Mouse (Mus musculus): ENCODE results near the gene Atoh8. TPM values are rescaled to one million over a fixed set of nuclear protein-coding genes. Genes with fewer than 3 reads are reported as not detected.
A peak's percentile ranks its signal among the peaks of the same experiment; 100 is the strongest.

Gene Atoh8
- polyA plus RNA-seq, 1 experiment from 2014 or later, result 9.6 TPM

DNA sequence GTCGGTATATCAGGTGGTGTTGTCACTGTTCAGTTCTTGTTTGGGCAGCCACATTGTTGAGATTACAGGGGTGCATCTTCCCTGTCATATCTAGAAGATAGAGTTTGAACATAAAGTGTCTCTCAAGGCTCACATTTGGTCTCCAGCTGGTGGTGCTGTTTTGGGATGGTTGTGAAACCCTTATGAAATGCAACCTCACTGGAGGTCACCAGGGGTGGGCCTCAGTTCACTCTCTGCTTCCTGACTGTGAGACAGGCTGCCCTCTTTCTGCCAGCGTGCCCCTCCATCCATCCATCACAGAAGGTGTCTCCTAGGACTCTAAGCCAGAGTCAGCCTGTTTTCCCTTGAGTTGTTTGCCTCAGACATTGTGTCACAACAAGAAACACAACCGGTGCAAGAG lies 58.0 kb downstream of the Atoh8 start:
- no peak overlapping the region for H3K4me2 ChIP-seq (ENCODE audit: low read depth, low read length)
- no peaks in the 10 kb centered on the region for H3K27me3 ChIP-seq (replicated peaks; ENCODE audit: control insufficient read depth, insufficient read depth, low read length)
- 74% methylated on average over 3 of the region's 3 CpGs for WGBS
- H3K4me1 ChIP-seq (ENCODE audit: control insufficient read depth, insufficient read depth, low read length), result no peaks in the 10 kb centered on the region
- no peaks in the 10 kb centered on the region for H3K9me3 ChIP-seq (ENCODE audit: control insufficient read depth, low read length)
- no peak overlapping the region for H3K4me3 ChIP-seq (ENCODE audit: low read length)
- H3K9ac ChIP-seq (ENCODE audit: low read depth, low read length), result no peak overlapping the region
- ATAC-seq, result no peak
- H3K36me3 ChIP-seq (ENCODE audit: control insufficient read depth, insufficient read depth, low read length), result no peaks in the 10 kb centered on the region
- H3K27ac ChIP-seq (ENCODE audit: low read length), result no peak overlapping the region

- Histone ChIP-seq H3K9ac (ENCODE audit: low read depth, low read length) (no peak overlapping the region), H3K27ac (ENCODE audit: low read length) (no peak overlapping the region), H3K36me3 (ENCODE audit: control insufficient read depth, insufficient read depth, low read length) (no peaks in the 10 kb centered on the region), H3K4me2 (ENCODE audit: low read depth, low read length) (no peak overlapping the region), H3K4me1 (ENCODE audit: control insufficient read depth, insufficient read depth, low read length) (no peaks in the 10 kb centered on the region), H3K9me3 (ENCODE audit: control insufficient read depth, low read length) (no peaks in the 10 kb centered on the region), H3K4me3 (ENCODE audit: low read length) (no peak overlapping the region), H3K27me3 (replicated peaks; ENCODE audit: control insufficient read depth, insufficient read depth, low read length) (no peaks in the 10 kb centered on the region)
- no peak for ATAC-seq
- 76% methylated on average over 5 of the region's 5 CpGs for WGBS
Observed at GRCm38 (mm10) chr6:72176004-72176403, 59.4 kb downstream of the Atoh8 start.

GRCm38 (mm10) chr6:72175419-72175818 lies 60.0 kb downstream of the Atoh8 start:
- no peak overlapping the region for H3K9ac ChIP-seq (ENCODE audit: low read depth, low read length)
- H3K36me3 ChIP-seq (ENCODE audit: control insufficient read depth, insufficient read depth, low read length), result no peaks in the 10 kb centered on the region
- H3K9me3 ChIP-seq (ENCODE audit: control insufficient read depth, low read length), result no peaks in the 10 kb centered on the region
- no peak overlapping the region for H3K4me2 ChIP-seq (ENCODE audit: low read depth, low read length)
- no peak overlapping the region for H3K4me3 ChIP-seq (ENCODE audit: low read length)
- no peak overlapping the region for H3K27ac ChIP-seq (ENCODE audit: low read length)
- H3K4me1 ChIP-seq (ENCODE audit: control insufficient read depth, insufficient read depth, low read length), result no peaks in the 10 kb centered on the region
- H3K27me3 ChIP-seq (replicated peaks; ENCODE audit: control insufficient read depth, insufficient read depth, low read length), result no peaks in the 10 kb centered on the region
- 33% methylated on average over 3 of the region's 3 CpGs for WGBS
- no peak for ATAC-seq

DNA sequence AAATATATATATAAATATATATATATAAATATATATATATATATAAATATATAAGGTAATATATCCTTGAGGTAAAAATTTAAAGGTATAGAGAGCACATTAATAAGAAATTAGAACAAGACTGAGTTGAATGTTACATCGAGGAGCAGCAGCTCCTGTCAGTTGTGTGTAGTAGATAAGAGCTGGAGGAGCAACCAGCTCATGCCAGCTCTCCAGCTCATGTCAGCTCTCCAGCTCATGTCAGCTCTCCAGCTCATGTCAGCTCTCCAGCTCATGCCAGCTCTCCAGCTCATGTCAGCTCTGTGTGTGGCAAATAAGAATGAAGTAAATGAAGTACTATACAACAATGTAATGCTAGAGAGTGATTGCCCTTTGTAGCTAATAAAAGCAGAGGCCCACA lies 62.0 kb downstream of the Atoh8 start:
- WGBS, result 85% methylated on average over 1 of the region's 1 CpGs
- Histone ChIP-seq H3K27me3 (replicated peaks; ENCODE audit: control insufficient read depth, insufficient read depth, low read length) (no peaks in the 10 kb centered on the region), H3K4me1 (ENCODE audit: control insufficient read depth, insufficient read depth, low read length) (no peaks in the 10 kb centered on the region), H3K36me3 (ENCODE audit: control insufficient read depth, insufficient read depth, low read length) (no peaks in the 10 kb centered on the region), H3K9me3 (ENCODE audit: control insufficient read depth, low read length) (no peaks in the 10 kb centered on the region), H3K4me2 (ENCODE audit: low read depth, low read length) (no peak overlapping the region), H3K4me3 (ENCODE audit: low read length) (no peak overlapping the region), H3K27ac (ENCODE audit: low read length) (no peak overlapping the region), H3K9ac (ENCODE audit: low read depth, low read length) (no peak overlapping the region)
- no peak for ATAC-seq

DNA sequence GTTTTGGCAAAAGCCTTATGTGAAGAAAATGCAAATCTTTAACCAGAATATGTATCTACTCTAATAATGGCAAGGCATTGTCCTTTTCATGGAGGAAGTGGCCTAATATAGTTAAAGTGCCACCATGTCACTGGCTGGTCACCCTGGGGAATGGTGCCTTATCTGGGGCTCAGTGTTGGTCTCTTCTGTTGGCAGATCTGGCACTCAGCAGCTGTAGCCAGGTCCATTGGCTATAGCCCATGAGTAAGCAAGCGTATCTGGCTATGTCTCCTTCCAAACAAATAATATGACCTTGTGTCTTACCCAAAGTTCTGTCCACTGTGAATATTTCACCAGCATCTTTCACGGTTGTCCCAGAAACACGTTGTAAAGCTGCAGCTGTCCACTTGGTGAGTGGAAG lies 64.0 kb downstream of the Atoh8 start:
- WGBS, result 85% methylated on average over 3 of the region's 3 CpGs

GRCm38 (mm10) chr6:72165907-72166306 lies 69.5 kb downstream of the Atoh8 start:
- ATAC-seq, result no peak
- WGBS, result 38% methylated on average over 2 of the region's 2 CpGs
- no peak overlapping the region for H3K27ac ChIP-seq (ENCODE audit: low read length)
- no peaks in the 10 kb centered on the region for H3K9me3 ChIP-seq (ENCODE audit: control insufficient read depth, low read length)
- no peaks in the 10 kb centered on the region for H3K36me3 ChIP-seq (ENCODE audit: control insufficient read depth, insufficient read depth, low read length)
- H3K4me1 ChIP-seq (ENCODE audit: control insufficient read depth, insufficient read depth, low read length), result 0 out of 2 replicates have a peak, but pooled peaks cover 4% of the 10 kb centered on the region
- no peak overlapping the region for H3K4me2 ChIP-seq (ENCODE audit: low read depth, low read length)
- H3K27me3 ChIP-seq (replicated peaks; ENCODE audit: control insufficient read depth, insufficient read depth, low read length), result no peaks in the 10 kb centered on the region
- no peak overlapping the region for H3K4me3 ChIP-seq (ENCODE audit: low read length)
- H3K9ac ChIP-seq (ENCODE audit: low read depth, low read length), result no peak overlapping the region

More for the DNA sequence above, 64.0 kb downstream of the Atoh8 start:
- Histone ChIP-seq H3K27me3 (replicated peaks; ENCODE audit: control insufficient read depth, insufficient read depth, low read length) (no peaks in the 10 kb centered on the region), H3K4me2 (ENCODE audit: low read depth, low read length) (no peak overlapping the region), H3K27ac (ENCODE audit: low read length) (no peak overlapping the region), H3K9me3 (ENCODE audit: control insufficient read depth, low read length) (no peaks in the 10 kb centered on the region), H3K36me3 (ENCODE audit: control insufficient read depth, insufficient read depth, low read length) (no peaks in the 10 kb centered on the region), H3K9ac (ENCODE audit: low read depth, low read length) (no peak overlapping the region), H3K4me3 (ENCODE audit: low read length) (no peak overlapping the region), H3K4me1 (ENCODE audit: control insufficient read depth, insufficient read depth, low read length) (no peaks in the 10 kb centered on the region)
- ATAC-seq, result no peak

DNA sequence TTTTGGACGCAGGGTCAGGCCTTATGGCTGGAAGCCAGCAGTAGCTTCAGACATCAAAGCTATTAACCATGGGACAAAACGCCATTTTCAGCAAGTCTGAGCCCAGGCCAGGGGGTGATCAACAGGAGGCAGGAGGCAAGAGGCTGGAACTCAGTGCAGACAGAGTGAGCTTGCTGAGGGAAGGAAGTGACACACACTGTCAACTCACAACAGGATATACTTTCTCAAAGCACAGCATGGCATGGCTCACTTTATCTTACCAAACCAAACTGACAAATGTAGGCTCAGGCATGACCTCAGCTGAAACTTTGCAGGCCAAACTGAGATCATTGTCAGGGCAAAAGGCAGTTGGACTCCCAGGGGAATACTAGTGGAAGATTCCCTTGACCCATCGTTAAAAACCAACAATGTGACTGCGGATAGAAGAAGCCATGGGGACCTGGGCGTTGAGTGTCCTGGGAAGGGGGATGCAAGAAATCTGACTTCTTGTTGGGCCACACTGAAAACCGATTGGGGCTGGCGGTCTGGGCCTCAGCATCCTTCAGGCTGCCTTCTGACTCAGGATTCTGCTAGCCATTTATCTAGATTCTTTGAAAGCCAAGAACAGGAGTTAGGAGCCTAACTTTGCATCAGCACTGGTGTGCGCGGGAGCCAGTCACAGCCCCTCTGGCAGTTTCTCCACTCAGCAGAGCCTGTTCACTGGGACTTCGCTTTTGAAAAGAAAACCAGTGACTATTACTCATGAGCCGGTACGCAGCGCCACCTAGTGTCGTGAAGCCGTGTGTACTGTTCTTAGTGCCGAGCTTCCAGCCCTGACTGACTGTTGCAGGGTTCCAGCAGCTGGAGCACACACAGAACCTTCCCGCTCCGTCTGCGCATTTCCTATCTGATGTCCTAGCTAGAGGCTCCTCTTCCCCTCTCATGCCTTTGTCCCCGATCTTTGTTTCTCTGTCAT lies 70.8 kb downstream of the Atoh8 start:
- no peak overlapping the region for H3K4me3 ChIP-seq (ENCODE audit: low read length)
- H3K36me3 ChIP-seq (ENCODE audit: control insufficient read depth, insufficient read depth, low read length), result no peaks in the 10 kb centered on the region
- H3K9ac ChIP-seq (ENCODE audit: low read depth, low read length), result no peak overlapping the region
- no peaks in the 10 kb centered on the region for H3K27me3 ChIP-seq (replicated peaks; ENCODE audit: control insufficient read depth, insufficient read depth, low read length)
- H3K4me1 ChIP-seq (ENCODE audit: control insufficient read depth, insufficient read depth, low read length), result 0 out of 2 replicates have a peak, but pooled peaks cover 4% of the 10 kb centered on the region
- H3K4me2 ChIP-seq (ENCODE audit: low read depth, low read length), result no peak overlapping the region
- ATAC-seq, result peak; percentile 83
- 19% methylated on average over 20 of the region's 20 CpGs for WGBS
- H3K9me3 ChIP-seq (ENCODE audit: control insufficient read depth, low read length), result no peaks in the 10 kb centered on the region
- no peak overlapping the region for H3K27ac ChIP-seq (ENCODE audit: low read length)

DNA sequence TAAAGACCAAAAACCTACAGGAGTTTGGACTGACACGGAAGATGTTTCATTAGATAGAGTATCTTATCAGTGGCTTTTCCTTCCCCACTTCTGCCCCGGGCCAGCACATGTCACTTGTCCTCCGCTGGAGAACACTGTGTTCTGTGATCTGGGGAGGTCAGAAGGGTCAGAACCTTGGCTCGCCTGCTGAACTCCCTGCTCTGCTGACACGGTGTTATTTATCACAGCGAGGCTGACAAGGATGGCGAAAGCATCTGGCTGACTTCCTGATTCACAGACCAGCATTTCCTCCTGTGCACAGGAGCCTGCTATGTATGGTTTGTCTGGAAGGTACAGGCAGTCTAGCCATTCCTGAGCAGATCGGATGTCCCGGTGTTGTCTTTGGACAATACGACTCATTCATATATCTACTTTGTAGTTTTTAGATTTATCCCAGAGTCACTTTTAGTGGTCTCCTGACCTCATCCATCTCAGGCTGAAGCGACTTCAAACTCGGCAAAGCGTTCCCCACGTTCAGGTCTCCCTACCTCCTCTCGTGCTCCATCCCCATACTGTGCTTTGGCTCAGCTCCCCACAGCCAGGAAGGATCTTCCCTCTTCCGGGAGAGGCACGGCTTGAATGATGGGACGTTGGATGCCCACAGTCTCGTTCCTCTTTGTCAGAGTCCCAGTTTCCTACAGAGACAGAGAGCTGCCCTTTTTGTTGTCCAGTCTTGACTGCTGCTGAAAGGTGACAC lies 73.1 kb downstream of the Atoh8 start:
- Histone ChIP-seq H3K9me3 (ENCODE audit: control insufficient read depth, low read length) (no peaks in the 10 kb centered on the region), H3K36me3 (ENCODE audit: control insufficient read depth, insufficient read depth, low read length) (no peaks in the 10 kb centered on the region), H3K4me2 (ENCODE audit: low read depth, low read length) (no peak overlapping the region), H3K27me3 (replicated peaks; ENCODE audit: control insufficient read depth, insufficient read depth, low read length) (no peaks in the 10 kb centered on the region), H3K27ac (ENCODE audit: low read length) (no peak overlapping the region), H3K4me1 (ENCODE audit: control insufficient read depth, insufficient read depth, low read length) (0 out of 2 replicates have a peak, but pooled peaks cover 4% of the 10 kb centered on the region), H3K9ac (ENCODE audit: low read depth, low read length) (peak overlapping the region; percentile 45; the same call in 1 of the 2 replicates), H3K4me3 (ENCODE audit: low read length) (no peak overlapping the region)
- 33% methylated on average over 19 of the region's 19 CpGs for WGBS
- ATAC-seq, result peak; percentile 51; the same call in 1 of the 2 replicates

GRCm38 (mm10) chr6:72161751-72162150 lies 73.6 kb downstream of the Atoh8 start:
- no peak overlapping the region for H3K27ac ChIP-seq (ENCODE audit: low read length)
- no peaks in the 10 kb centered on the region for H3K9me3 ChIP-seq (ENCODE audit: control insufficient read depth, low read length)
- no peak overlapping the region for H3K4me2 ChIP-seq (ENCODE audit: low read depth, low read length)
- WGBS, result 76% methylated on average over 5 of the region's 5 CpGs
- no peaks in the 10 kb centered on the region for H3K36me3 ChIP-seq (ENCODE audit: control insufficient read depth, insufficient read depth, low read length)
- H3K27me3 ChIP-seq (replicated peaks; ENCODE audit: control insufficient read depth, insufficient read depth, low read length), result no peaks in the 10 kb centered on the region
- 0 out of 2 replicates have a peak, but pooled peaks cover 4% of the 10 kb centered on the region for H3K4me1 ChIP-seq (ENCODE audit: control insufficient read depth, insufficient read depth, low read length)
- ATAC-seq, result no peak
- H3K4me3 ChIP-seq (ENCODE audit: low read length), result no peak overlapping the region
- no peak overlapping the region for H3K9ac ChIP-seq (ENCODE audit: low read depth, low read length)

All from intestine, embryonic 16.5 days (tissue).